Comparison of ENCODE assay signal across 21 mouse cellular contexts in genomic region chr2:80314201-80314600, GRCm38 (mm10). TPM values are rescaled to one million over a fixed set of nuclear protein-coding genes. Genes with fewer than 3 reads are reported as not detected.
A peak's percentile ranks its signal among the peaks of the same experiment; 100 is the strongest.
DNase-seq lines count a peak whose midpoint lies in the region; ATAC-seq and TF ChIP-seq lines count a peak whose summit lies in the region.
"Had no signal": no experiment of that assay in that cellular context is flagged by ENCODE, and none has a peak within 500 bp of the region (broad histone marks: within the 10 kb centered on the region; RNA-seq: fewer than 3 reads in every experiment).

No protein-coding gene starts in this region.

- TF ChIP-seq POLR2A in bone marrow macrophage, adult 2 months (IDR thresholded peaks at IDR 0.05; ENCODE audit: borderline replicate concordance, low read depth, low read length), result no peak

- 61% methylated on average over 1 of the region's 1 CpGs for WGBS in hindbrain, postnatal 0 days
- 48% methylated on average over 1 of the region's 1 CpGs for WGBS in hindbrain, embryonic 16.5 days
- WGBS in lung, embryonic 14.5 days, result 69% methylated on average over 1 of the region's 1 CpGs
- 58% methylated on average over 1 of the region's 1 CpGs for WGBS in stomach, embryonic 16.5 days

- no peaks in the 10 kb centered on the region for H3K9me3 ChIP-seq in hindbrain, postnatal 0 days (ENCODE audit: low read length)
- no peaks in the 10 kb centered on the region for H3K9me3 ChIP-seq in hindbrain, embryonic 16.5 days (ENCODE audit: control insufficient read depth, low read length)
- H3K9me3 ChIP-seq in lung, embryonic 14.5 days (ENCODE audit: low read depth, low read length), result no peaks in the 10 kb centered on the region
- no peaks in the 10 kb centered on the region for H3K9me3 ChIP-seq in stomach, embryonic 16.5 days (replicated peaks; ENCODE audit: control insufficient read depth, low read length)
- H3K9me3 ChIP-seq: hindbrain, embryonic 12.5 days; midbrain, embryonic 13.5 days had no signal

- H3K4me1 ChIP-seq in hindbrain, postnatal 0 days (ENCODE audit: insufficient read depth, low read length), result no peaks in the 10 kb centered on the region
- H3K4me1 ChIP-seq in hindbrain, embryonic 16.5 days (ENCODE audit: control insufficient read depth, insufficient read depth, low read depth, low read length), result peaks cover 12% of the 10 kb centered on the region
- 0 out of 2 replicates have a peak, but pooled peaks cover 4% of the 10 kb centered on the region for H3K4me1 ChIP-seq in lung, embryonic 14.5 days (ENCODE audit: insufficient read depth)
- no peaks in the 10 kb centered on the region for H3K4me1 ChIP-seq in bone marrow macrophage, adult 2 months (ENCODE audit: control insufficient read depth, insufficient read depth, low read length)
- peaks cover 14% of the 10 kb centered on the region for H3K4me1 ChIP-seq in stomach, embryonic 16.5 days (ENCODE audit: control insufficient read depth, insufficient read depth, low read length)

- H3K27me3 ChIP-seq in hindbrain, postnatal 0 days (ENCODE audit: insufficient read depth, low read length), result no peaks in the 10 kb centered on the region
- H3K27me3 ChIP-seq in hindbrain, embryonic 16.5 days (replicated peaks; ENCODE audit: control insufficient read depth, insufficient read depth, low read length), result no peaks in the 10 kb centered on the region
- no peaks in the 10 kb centered on the region for H3K27me3 ChIP-seq in lung, embryonic 14.5 days (ENCODE audit: insufficient read depth, low read length)
- no peaks in the 10 kb centered on the region for H3K27me3 ChIP-seq in stomach, embryonic 16.5 days (ENCODE audit: control insufficient read depth, insufficient read depth, low read length)
- H3K27me3 ChIP-seq: hindbrain, embryonic 12.5 days had no signal

- no peak for DNase-seq in hindbrain, postnatal 0 days (ENCODE audit: low spot score)
- no peak for DNase-seq in lung, embryonic 14.5 days
- DNase-seq in lung, postnatal 25 days (ENCODE audit: low spot score), result no peak
- no peak for DNase-seq in layer of hippocampus, adult 9-10 months (ENCODE audit: low spot score)
- DNase-seq in lung, postnatal 4 days, result no peak
- DNase-seq: adrenal gland, adult 2 months; cerebellum, adult 8-10 months; gastrocnemius, postnatal 10 days; lung, postnatal 14 days; right cerebral cortex, adult 18-20 months; thymus, postnatal 14 days had no signal

- no peak for TF ChIP-seq CTCF in hindbrain, postnatal 0 days (IDR thresholded peaks at IDR 0.05; ENCODE audit: low read depth)
- no peak for TF ChIP-seq CTCF in lung, embryonic 14.5 days (IDR thresholded peaks at IDR 0.05; ENCODE audit: low read depth)
- no peak for TF ChIP-seq CTCF in bone marrow macrophage, adult 2 months (IDR thresholded peaks at IDR 0.05; ENCODE audit: low read depth, low read length)

- no peak overlapping the region for H3K4me3 ChIP-seq in hindbrain, postnatal 0 days (ENCODE audit: low read length)
- H3K4me3 ChIP-seq in hindbrain, embryonic 16.5 days (ENCODE audit: low read length), result no peak overlapping the region
- no peak overlapping the region for H3K4me3 ChIP-seq in lung, embryonic 14.5 days (ENCODE audit: low read depth, low read length)
- peak overlapping the region; percentile 15; the same call in 1 of the 2 replicates for H3K4me3 ChIP-seq in bone marrow macrophage, adult 2 months (ENCODE audit: insufficient read depth, low read length)
- no peak overlapping the region for H3K4me3 ChIP-seq in stomach, embryonic 16.5 days (replicated peaks; ENCODE audit: low read length)

- no peak overlapping the region for H3K9ac ChIP-seq in hindbrain, postnatal 0 days (replicated peaks; ENCODE audit: low read length)
- H3K9ac ChIP-seq in hindbrain, embryonic 16.5 days (ENCODE audit: low read depth, low read length), result no peak overlapping the region
- H3K9ac ChIP-seq in lung, embryonic 14.5 days, result no peak overlapping the region
- H3K9ac ChIP-seq in stomach, embryonic 16.5 days (ENCODE audit: low read length), result no peak overlapping the region

- no peak overlapping the region for H3K27ac ChIP-seq in hindbrain, postnatal 0 days
- no peak overlapping the region for H3K27ac ChIP-seq in hindbrain, embryonic 16.5 days (ENCODE audit: low read depth, low read length)
- H3K27ac ChIP-seq in lung, embryonic 14.5 days (ENCODE audit: low read depth), result no peak overlapping the region
- peak overlapping the region; percentile 35 for H3K27ac ChIP-seq in bone marrow macrophage, adult 2 months (ENCODE audit: insufficient read depth, low read depth, low read length)
- H3K27ac ChIP-seq in stomach, embryonic 16.5 days (ENCODE audit: low read length), result 0 out of 2 replicates have a peak overlapping the region, but pooled peaks have one; percentile 36

- H3K4me2 ChIP-seq in hindbrain, postnatal 0 days (ENCODE audit: low read depth, low read length), result peak overlapping the region; percentile 80; the same call in 1 of the 2 replicates
- no peak overlapping the region for H3K4me2 ChIP-seq in hindbrain, embryonic 16.5 days (ENCODE audit: low read length)
- 0 out of 2 replicates have a peak overlapping the region, but pooled peaks have one; percentile 18 for H3K4me2 ChIP-seq in lung, embryonic 14.5 days
- no peak overlapping the region for H3K4me2 ChIP-seq in stomach, embryonic 16.5 days (ENCODE audit: low read depth, low read length)

- H3K36me3 ChIP-seq in hindbrain, postnatal 0 days (ENCODE audit: insufficient read depth, low read length), result no peaks in the 10 kb centered on the region
- H3K36me3 ChIP-seq in hindbrain, embryonic 16.5 days (ENCODE audit: control insufficient read depth, insufficient read depth, low read length), result peaks cover 3% of the 10 kb centered on the region; the same call in 1 of the 2 replicates
- H3K36me3 ChIP-seq in lung, embryonic 14.5 days (ENCODE audit: insufficient read depth), result peaks cover 13% of the 10 kb centered on the region
- H3K36me3 ChIP-seq in stomach, embryonic 16.5 days (ENCODE audit: control insufficient read depth, insufficient read depth, low read length), result no peaks in the 10 kb centered on the region
- H3K36me3 ChIP-seq: midbrain, embryonic 13.5 days had no signal

- ATAC-seq in hindbrain, postnatal 0 days, result no peak
- ATAC-seq in hindbrain, embryonic 16.5 days, result no peak
- no peak for ATAC-seq in lung, embryonic 14.5 days (ENCODE audit: insufficient read depth)
- no peak for ATAC-seq in stomach, embryonic 16.5 days (ENCODE audit: insufficient read depth, low FRiP score)
- ATAC-seq: midbrain, embryonic 13.5 days had no signal

RNA-seq across cellular contexts. Expression of gene Dnajc10, which starts 1.1 kb away (rescaled TPM):
- 51.8 and 58.2 TPM in 2 replicates for total RNA-seq in hindbrain, postnatal 0 days (2014; rRNA removed)
- 63.4 and 66.6 TPM in 2 replicates for polyA plus RNA-seq in hindbrain, postnatal 0 days (2015; fragmentation: Nextera tagmentation; extraction: Ambion mirVana)
- polyA plus RNA-seq in hindbrain, embryonic 16.5 days (2015; fragmentation: Nextera tagmentation; extraction: Ambion mirVana), result 61.6 and 65.3 TPM in 2 replicates
- 108 and 113 TPM in 2 replicates for polyA plus RNA-seq in lung, embryonic 14.5 days (2014; fragmentation: Nextera tagmentation; extraction: Ambion mirVana)
- 41.0 and 44.0 TPM in 2 replicates for polyA plus RNA-seq in bone marrow macrophage, adult 2 months (2012; ENCODE audit: insufficient read depth, insufficient read length, missing spikeins)
- 82.4 and 88.0 TPM in 2 replicates for polyA plus RNA-seq in stomach, embryonic 16.5 days (2015; fragmentation: Nextera tagmentation; extraction: Ambion mirVana)

RNA-seq across cellular contexts. Expression of gene Prdx6b, which starts 21.9 kb away (rescaled TPM):
- not detected in 2 replicates for total RNA-seq in hindbrain, postnatal 0 days (2014; rRNA removed)
- not detected in 2 replicates for polyA plus RNA-seq in hindbrain, postnatal 0 days (2015; fragmentation: Nextera tagmentation; extraction: Ambion mirVana)
- polyA plus RNA-seq in hindbrain, embryonic 16.5 days (2015; fragmentation: Nextera tagmentation; extraction: Ambion mirVana), result not detected in 2 replicates
- not detected in 2 replicates for polyA plus RNA-seq in lung, embryonic 14.5 days (2014; fragmentation: Nextera tagmentation; extraction: Ambion mirVana)
- polyA plus RNA-seq in bone marrow macrophage, adult 2 months (2012; ENCODE audit: insufficient read depth, insufficient read length, missing spikeins), result not detected in 2 replicates
- polyA plus RNA-seq in stomach, embryonic 16.5 days (2015; fragmentation: Nextera tagmentation; extraction: Ambion mirVana), result 0.10 TPM in 1 of 2 replicates, not detected in the other
- total RNA-seq: adrenal gland, adult 2 months; gastrocnemius, postnatal 10 days; layer of hippocampus, adult 8-10 months had no signal
- polyA plus RNA-seq: adrenal gland, adult 2 months; forebrain, embryonic 16.5 days; hindbrain, embryonic 12.5 days; kidney, embryonic 14.5 days; limb, embryonic 14.5 days; midbrain, embryonic 13.5 days; stomach, embryonic 14.5 days had no signal

Comparison
In these comparisons a context has a peak if more than half of its experiments do, and no peak if none do; other contexts are left out.
1. H3K4me2 ChIP-seq: peak in hindbrain, postnatal 0 days (single experiment) and lung, embryonic 14.5 days (single experiment); none in hindbrain, embryonic 16.5 days (single experiment) and stomach, embryonic 16.5 days (single experiment).
2. H3K27ac ChIP-seq: peak in bone marrow macrophage, adult 2 months (single experiment) and stomach, embryonic 16.5 days (single experiment); none in hindbrain, postnatal 0 days (single experiment), hindbrain, embryonic 16.5 days (single experiment) and lung, embryonic 14.5 days (single experiment).